Mouse (Mus musculus): ENCODE measurements around the gene Gm10961. TPM values are rescaled to one million over a fixed set of nuclear protein-coding genes. Genes with fewer than 3 reads are reported as not detected.
"Not testable (repeated sequence)": the region's sequence is repeated elsewhere in the genome, so short reads cannot be mapped to it uniquely, and the experiment has no call there.

Gene Gm10961
- polyA plus RNA-seq, 1 experiment: not detected

DNA sequence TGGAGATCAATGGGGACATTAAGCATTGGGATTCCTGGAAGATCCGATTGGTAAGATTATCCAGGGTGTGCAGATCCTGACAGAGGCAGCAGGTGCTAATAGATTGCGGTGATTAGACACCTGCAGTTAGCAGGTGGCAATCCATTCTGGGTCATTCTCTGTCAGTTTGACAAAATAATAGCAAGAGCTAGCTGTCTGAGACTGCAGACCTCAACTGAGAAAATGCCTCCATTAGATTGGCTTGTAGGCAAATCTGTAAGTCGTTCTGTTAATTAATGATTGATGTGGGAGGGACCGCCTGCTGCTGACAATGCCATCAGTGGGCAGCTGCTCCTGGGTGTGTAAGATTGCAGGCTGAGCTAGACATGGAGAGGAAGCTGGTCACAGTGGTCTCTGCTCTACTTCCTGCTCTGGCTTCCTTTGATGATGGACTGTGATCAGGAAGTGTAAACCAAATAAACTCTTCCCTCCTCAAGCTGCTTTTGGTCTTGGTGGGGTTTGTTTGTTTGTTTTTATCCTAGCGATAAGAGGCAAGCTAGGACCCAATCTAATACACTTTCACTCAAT lies 6.6 kb downstream of the Gm10961 start:
- H3K4me1 ChIP-seq (ENCODE audit: control insufficient read depth, insufficient read depth, low read length): no peaks in the 10 kb centered on the region
- no peaks in the 10 kb centered on the region for H3K9me3 ChIP-seq (replicated peaks; ENCODE audit: control insufficient read depth, insufficient read depth, low read length, poor library complexity, severe bottlenecking)
- no peak overlapping the region for H3K4me3 ChIP-seq (ENCODE audit: low read depth, low read length)
- TF ChIP-seq POLR2A (IDR thresholded peaks at IDR 0.05; ENCODE audit: insufficient read depth, low read length): no peak
- no peaks in the 10 kb centered on the region for H3K36me3 ChIP-seq (ENCODE audit: control insufficient read depth, insufficient read depth, low read length, poor library complexity, severe bottlenecking)
- no peaks in the 10 kb centered on the region for H3K27me3 ChIP-seq (ENCODE audit: control insufficient read depth, insufficient read depth, low read length, poor library complexity, severe bottlenecking)
- no peak overlapping the region for H3K9ac ChIP-seq (ENCODE audit: low read depth, poor library complexity, severe bottlenecking)
- no peak overlapping the region for H3K27ac ChIP-seq (ENCODE audit: insufficient read depth, low read length)

DNA sequence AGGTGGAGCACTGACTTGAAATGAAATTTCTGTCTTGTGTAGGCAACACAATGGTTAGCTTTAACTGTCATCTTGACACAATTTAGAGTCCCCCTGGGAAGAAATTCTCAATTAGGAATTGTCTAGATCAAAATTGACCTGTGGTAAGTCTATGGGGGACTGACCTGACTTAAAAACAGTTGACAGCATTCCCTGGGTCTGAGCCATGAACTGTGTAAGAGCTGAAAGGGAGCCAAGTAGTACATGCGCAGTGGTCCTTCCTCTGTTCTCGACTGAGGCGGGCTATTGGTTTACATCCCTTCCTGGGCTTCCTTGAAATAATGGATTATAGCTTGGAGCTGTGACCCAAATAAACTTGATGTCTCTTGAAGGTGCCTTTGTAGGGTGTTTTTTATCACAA lies 15.8 kb downstream of the Gm10961 start:
- Histone ChIP-seq H3K4me3 (ENCODE audit: low read depth, low read length) (no peak overlapping the region), H3K9ac (ENCODE audit: low read depth, poor library complexity, severe bottlenecking) (no peak overlapping the region), H3K27ac (ENCODE audit: insufficient read depth, low read length) (no peak overlapping the region), H3K27me3 (ENCODE audit: control insufficient read depth, insufficient read depth, low read length, poor library complexity, severe bottlenecking) (no peaks in the 10 kb centered on the region), H3K9me3 (replicated peaks; ENCODE audit: control insufficient read depth, insufficient read depth, low read length, poor library complexity, severe bottlenecking) (no peaks in the 10 kb centered on the region), H3K4me1 (ENCODE audit: control insufficient read depth, insufficient read depth, low read length) (no peaks in the 10 kb centered on the region), H3K36me3 (ENCODE audit: control insufficient read depth, insufficient read depth, low read length, poor library complexity, severe bottlenecking) (no peaks in the 10 kb centered on the region)
- TF ChIP-seq EP300 (IDR thresholded peaks at IDR 0.05; ENCODE audit: insufficient read depth, low read depth, low read length): no peak
- TF ChIP-seq CTCF (IDR thresholded peaks at IDR 0.05; ENCODE audit: low read depth, low read length): no peak
- TF ChIP-seq POLR2A (IDR thresholded peaks at IDR 0.05; ENCODE audit: insufficient read depth, low read length): no peak

DNA sequence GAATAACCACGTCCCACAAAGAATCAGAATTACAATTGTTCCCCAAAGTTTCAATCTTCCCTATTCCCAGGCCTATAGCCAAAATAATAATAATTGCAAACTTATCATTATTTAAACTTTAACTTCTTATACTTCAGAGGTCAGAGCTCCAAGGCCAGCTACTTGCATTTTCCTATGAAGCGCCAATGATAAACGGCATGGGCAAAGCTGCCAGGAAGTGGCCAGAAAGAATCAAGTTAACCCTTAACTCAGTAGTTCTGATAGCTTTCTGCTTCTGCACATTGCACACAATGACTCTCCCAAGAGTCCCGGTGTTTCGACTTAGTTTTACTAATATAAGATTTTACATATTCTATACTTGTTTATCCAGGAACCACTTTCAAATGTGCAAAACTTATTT lies 19.2 kb downstream of the Gm10961 start:
- not testable (repeated sequence) for H3K9ac ChIP-seq (ENCODE audit: low read depth, poor library complexity, severe bottlenecking); H3K4me1 ChIP-seq (ENCODE audit: control insufficient read depth, insufficient read depth, low read length)

DNA sequence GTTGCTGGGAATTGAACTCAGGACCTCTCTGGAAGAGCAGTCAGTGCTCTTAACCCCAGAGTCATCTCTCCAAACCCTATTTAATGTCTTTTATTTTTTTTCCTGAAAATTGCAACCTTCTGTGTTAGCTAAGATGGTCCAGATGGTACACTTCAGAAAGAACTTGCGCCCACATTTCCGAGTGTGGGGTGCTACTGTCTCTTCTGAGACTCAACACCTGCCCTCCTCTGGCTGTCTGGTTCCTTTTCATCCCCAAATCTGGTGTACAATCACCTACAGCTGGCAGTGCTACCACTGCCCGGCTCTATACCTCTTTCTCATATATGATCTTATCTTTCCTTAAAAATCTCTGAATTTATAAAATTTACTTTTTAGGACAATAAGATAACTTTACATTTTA lies 21.8 kb downstream of the Gm10961 start:
- H3K9ac ChIP-seq (ENCODE audit: low read depth, poor library complexity, severe bottlenecking): no peak overlapping the region
- H3K36me3 ChIP-seq (ENCODE audit: control insufficient read depth, insufficient read depth, low read length, poor library complexity, severe bottlenecking): no peaks in the 10 kb centered on the region
- TF ChIP-seq CTCF (IDR thresholded peaks at IDR 0.05; ENCODE audit: low read depth, low read length) (no peak), EP300 (IDR thresholded peaks at IDR 0.05; ENCODE audit: insufficient read depth, low read depth, low read length) (no peak), POLR2A (IDR thresholded peaks at IDR 0.05; ENCODE audit: insufficient read depth, low read length) (no peak)
- H3K27ac ChIP-seq (ENCODE audit: insufficient read depth, low read length): no peak overlapping the region
- no peaks in the 10 kb centered on the region for H3K27me3 ChIP-seq (ENCODE audit: control insufficient read depth, insufficient read depth, low read length, poor library complexity, severe bottlenecking)
- H3K4me3 ChIP-seq (ENCODE audit: low read depth, low read length): no peak overlapping the region
- no peaks in the 10 kb centered on the region for H3K4me1 ChIP-seq (ENCODE audit: control insufficient read depth, insufficient read depth, low read length)
- no peaks in the 10 kb centered on the region for H3K9me3 ChIP-seq (replicated peaks; ENCODE audit: control insufficient read depth, insufficient read depth, low read length, poor library complexity, severe bottlenecking)

More for the DNA sequence above, 19.2 kb downstream of the Gm10961 start:
- not testable (repeated sequence) for H3K4me3 ChIP-seq (ENCODE audit: low read depth, low read length); H3K36me3 ChIP-seq (ENCODE audit: control insufficient read depth, insufficient read depth, low read length, poor library complexity, severe bottlenecking); H3K27ac ChIP-seq (ENCODE audit: insufficient read depth, low read length); H3K27me3 ChIP-seq (ENCODE audit: control insufficient read depth, insufficient read depth, low read length, poor library complexity, severe bottlenecking); H3K9me3 ChIP-seq (replicated peaks; ENCODE audit: control insufficient read depth, insufficient read depth, low read length, poor library complexity, severe bottlenecking)

DNA sequence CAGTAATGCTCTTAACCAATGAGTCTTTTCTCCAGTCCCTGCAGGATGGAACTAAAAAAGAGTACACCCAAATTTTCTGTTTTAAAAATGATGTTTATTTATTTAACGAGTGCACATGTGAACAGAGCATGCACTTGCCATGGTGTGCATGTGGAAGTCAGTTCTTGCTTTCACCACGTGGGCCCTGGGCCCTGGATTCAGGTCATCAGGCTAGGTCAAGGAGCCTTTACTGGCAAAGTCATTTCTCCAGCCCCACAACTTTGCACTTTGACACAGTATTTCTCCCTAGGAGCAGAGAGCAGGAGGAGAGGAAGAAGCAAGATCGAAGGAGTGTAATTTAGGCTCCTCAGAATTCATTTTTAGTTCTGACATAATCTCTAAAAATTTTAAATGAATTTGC lies 23.7 kb downstream of the Gm10961 start:
- Histone ChIP-seq H3K27ac (ENCODE audit: insufficient read depth, low read length) (no peak overlapping the region), H3K4me3 (ENCODE audit: low read depth, low read length) (no peak overlapping the region), H3K4me1 (ENCODE audit: control insufficient read depth, insufficient read depth, low read length) (no peaks in the 10 kb centered on the region), H3K36me3 (ENCODE audit: control insufficient read depth, insufficient read depth, low read length, poor library complexity, severe bottlenecking) (no peaks in the 10 kb centered on the region), H3K9ac (ENCODE audit: low read depth, poor library complexity, severe bottlenecking) (no peak overlapping the region), H3K9me3 (replicated peaks; ENCODE audit: control insufficient read depth, insufficient read depth, low read length, poor library complexity, severe bottlenecking) (no peaks in the 10 kb centered on the region), H3K27me3 (ENCODE audit: control insufficient read depth, insufficient read depth, low read length, poor library complexity, severe bottlenecking) (no peaks in the 10 kb centered on the region)
- TF ChIP-seq POLR2A (IDR thresholded peaks at IDR 0.05; ENCODE audit: insufficient read depth, low read length): no peak
- TF ChIP-seq CTCF (IDR thresholded peaks at IDR 0.05; ENCODE audit: low read depth, low read length): no peak
- no peak for TF ChIP-seq EP300 (IDR thresholded peaks at IDR 0.05; ENCODE audit: insufficient read depth, low read depth, low read length)

DNA sequence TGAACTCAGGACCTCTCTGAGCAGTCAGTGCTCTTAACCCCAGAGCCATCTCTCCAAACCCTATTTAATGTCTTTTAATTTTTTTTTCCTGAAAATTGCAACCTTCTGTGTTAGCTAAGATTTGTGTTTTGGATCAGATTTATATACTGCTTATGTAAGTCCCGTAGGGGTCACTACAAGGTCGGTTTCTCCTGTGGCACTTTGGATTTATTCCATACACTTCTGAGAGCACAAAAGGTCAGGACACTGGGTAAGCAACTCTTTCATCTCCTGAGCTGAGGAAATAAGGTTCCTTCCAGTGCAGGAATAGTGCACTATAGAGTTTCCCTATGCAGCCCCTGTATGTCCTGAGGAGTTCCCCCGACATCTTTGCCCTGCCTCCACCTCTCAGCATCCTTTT lies 24.4 kb downstream of the Gm10961 start:
- Histone ChIP-seq H3K27me3 (ENCODE audit: control insufficient read depth, insufficient read depth, low read length, poor library complexity, severe bottlenecking) (no peaks in the 10 kb centered on the region), H3K4me1 (ENCODE audit: control insufficient read depth, insufficient read depth, low read length) (no peaks in the 10 kb centered on the region), H3K36me3 (ENCODE audit: control insufficient read depth, insufficient read depth, low read length, poor library complexity, severe bottlenecking) (no peaks in the 10 kb centered on the region), H3K9ac (ENCODE audit: low read depth, poor library complexity, severe bottlenecking) (no peak overlapping the region), H3K9me3 (replicated peaks; ENCODE audit: control insufficient read depth, insufficient read depth, low read length, poor library complexity, severe bottlenecking) (no peaks in the 10 kb centered on the region), H3K4me3 (ENCODE audit: low read depth, low read length) (no peak overlapping the region), H3K27ac (ENCODE audit: insufficient read depth, low read length) (no peak overlapping the region)
- TF ChIP-seq POLR2A (IDR thresholded peaks at IDR 0.05; ENCODE audit: insufficient read depth, low read length) (no peak), CTCF (IDR thresholded peaks at IDR 0.05; ENCODE audit: low read depth, low read length) (no peak), EP300 (IDR thresholded peaks at IDR 0.05; ENCODE audit: insufficient read depth, low read depth, low read length) (no peak)
